Mouse (Mus musculus): ENCODE data around the gene Sec24a. TPM values are rescaled to one million over a fixed set of nuclear protein-coding genes. Genes with fewer than 3 reads are reported as not detected.
A peak's percentile ranks its signal among the peaks of the same experiment; 100 is the strongest.

The Sec24a gene
- polyA plus RNA-seq, 1 experiment from 2014 or later, result 7.0 TPM

DNA sequence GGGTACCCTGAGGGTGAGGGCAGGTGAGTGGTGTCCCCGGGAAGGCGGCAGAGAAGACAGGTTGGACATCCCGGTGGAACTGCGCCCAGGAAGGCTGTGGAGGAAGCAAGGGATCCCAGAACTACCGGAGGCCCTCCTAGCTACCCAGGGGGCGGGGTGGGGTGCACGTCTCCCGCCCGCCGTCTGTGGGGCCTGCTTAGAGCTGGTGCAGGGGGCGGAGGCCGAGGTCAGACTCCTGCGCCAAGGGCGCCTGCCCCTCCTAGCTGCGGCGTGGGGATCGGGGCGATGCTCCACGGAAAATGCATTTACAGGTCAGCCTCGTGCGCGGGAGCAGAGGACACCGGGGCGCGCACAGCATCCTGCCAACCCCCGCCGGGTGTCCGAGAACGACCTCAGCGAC, 113.2 kb downstream of the Sec24a start:
- DNase-seq (ENCODE audit: low spot score), result peak; percentile 34

DNA sequence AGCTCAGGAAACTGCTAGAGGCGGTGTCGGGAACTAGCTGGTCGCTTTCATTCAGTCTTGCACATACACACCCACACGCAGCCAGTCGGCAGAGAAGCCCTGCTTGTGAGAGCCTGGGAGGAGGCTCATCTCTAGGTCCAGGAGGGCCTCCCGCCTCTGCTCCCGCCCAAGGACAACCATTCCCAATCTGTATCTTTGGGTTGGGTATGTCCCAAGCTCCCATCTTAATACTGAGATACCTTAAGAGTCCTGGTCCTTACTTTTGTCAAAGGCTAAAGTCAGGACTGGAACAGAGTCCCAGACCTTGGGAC, 113.6 kb downstream of the Sec24a start:
- DNase-seq (ENCODE audit: low spot score), result peak; percentile 48

- DNase-seq (ENCODE audit: low spot score), result no peak
Observed at GRCm38 (mm10) chr11:51649111-51649888, 114.1 kb downstream of the Sec24a start.

GRCm38 (mm10) chr11:51648566-51648965, 114.9 kb downstream of the Sec24a start:
- no peak for DNase-seq (ENCODE audit: low spot score)

DNA sequence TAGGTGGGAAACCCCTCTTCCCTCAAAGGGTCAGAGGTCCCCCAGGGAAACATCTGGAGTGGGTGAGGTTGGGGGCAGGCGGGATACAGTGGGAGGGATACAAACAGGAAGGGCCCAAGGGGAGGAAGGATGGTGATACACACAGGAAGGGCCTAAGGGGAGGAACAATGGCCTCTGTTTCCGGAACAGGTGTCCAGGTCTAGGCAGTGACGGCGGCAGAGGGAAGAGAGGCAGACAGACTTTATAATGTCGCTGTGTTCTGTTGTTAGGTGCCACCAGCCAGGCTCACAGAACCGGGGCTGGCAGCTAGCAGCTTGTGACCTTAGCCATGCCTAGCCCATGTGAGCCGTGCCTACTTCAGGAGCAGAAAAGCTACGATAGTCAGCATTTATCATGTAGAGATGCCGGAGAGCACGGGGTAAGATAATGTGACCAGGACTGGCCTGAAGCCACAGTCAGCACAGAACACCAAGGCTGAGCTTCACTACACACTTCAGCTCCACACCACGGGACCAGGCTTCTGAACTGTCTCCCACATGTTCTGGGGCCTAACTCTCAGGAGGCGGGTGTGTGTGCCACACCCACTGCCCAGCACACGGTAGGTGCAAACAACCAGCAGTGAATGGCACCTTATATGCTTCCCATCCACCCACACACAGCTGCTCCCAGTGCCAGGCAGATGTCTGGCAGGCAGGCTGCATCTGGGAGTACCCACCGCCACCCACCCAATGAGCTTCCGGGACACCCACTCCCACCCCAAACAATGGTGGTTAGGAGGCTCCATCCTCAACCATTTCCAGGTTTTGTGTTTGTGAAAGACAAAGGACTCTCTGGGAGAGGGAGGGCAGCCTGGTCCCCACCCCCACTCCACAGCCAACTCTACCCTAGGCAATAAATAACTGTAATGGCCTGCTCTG, 116.4 kb downstream of the Sec24a start:
- DNase-seq (ENCODE audit: low spot score), result peak; percentile 52

DNA sequence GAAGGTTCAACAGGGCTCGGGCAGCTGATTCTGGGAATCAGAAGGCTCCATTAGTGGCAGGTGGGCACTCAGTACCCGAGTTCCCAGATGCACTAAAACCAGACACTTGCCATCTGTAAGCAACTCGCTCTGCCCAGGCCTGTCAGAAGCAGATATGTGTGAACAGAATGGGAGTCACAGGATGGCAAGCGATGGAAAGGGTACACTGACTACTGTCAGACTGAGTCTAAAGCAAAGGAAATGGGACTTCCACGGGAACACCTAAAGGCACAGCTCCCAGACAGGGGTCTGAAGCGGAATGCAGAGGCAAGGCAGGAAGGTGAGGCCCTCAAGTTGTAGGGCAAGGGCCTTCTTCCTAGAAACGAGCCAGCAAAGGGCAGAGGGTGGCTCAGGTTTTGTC, 117.2 kb downstream of the Sec24a start:
- DNase-seq (ENCODE audit: low spot score), result no peak

- DNase-seq (ENCODE audit: low spot score), result no peak
Observed at GRCm38 (mm10) chr11:51645293-51645692, 118.1 kb downstream of the Sec24a start.

- peak; percentile 94 for DNase-seq (ENCODE audit: low spot score)
Observed at GRCm38 (mm10) chr11:51644217-51644616, 119.2 kb downstream of the Sec24a start.

- peak; percentile 76 for DNase-seq (ENCODE audit: low spot score)
Observed at GRCm38 (mm10) chr11:51643761-51644160, 119.7 kb downstream of the Sec24a start.

- DNase-seq (ENCODE audit: low spot score), result no peak
Observed at GRCm38 (mm10) chr11:51643202-51643601, 120.2 kb downstream of the Sec24a start.

Other genes with a start within 250 kb of the Sec24a start
- gene Phykpl, start 178.9 kb downstream of the Sec24a start, polyA plus RNA-seq (2015; fragmentation: Nextera tagmentation; extraction: Ambion mirVana), result 13.0 and 15.0 TPM in 2 replicates
- gene Hnrnpab, start 156.8 kb downstream of the Sec24a start, polyA plus RNA-seq (2015; fragmentation: Nextera tagmentation; extraction: Ambion mirVana), result 505 and 542 TPM in 2 replicates
- 196 and 207 TPM in 2 replicates for gene Nhp2, start 143.9 kb downstream of the Sec24a start, polyA plus RNA-seq (2015; fragmentation: Nextera tagmentation; extraction: Ambion mirVana)
- 62.4 and 66.1 TPM in 2 replicates for gene Rmnd5b, start 127.7 kb downstream of the Sec24a start, polyA plus RNA-seq (2015; fragmentation: Nextera tagmentation; extraction: Ambion mirVana)
- gene N4bp3, start 112.8 kb downstream of the Sec24a start, polyA plus RNA-seq (2015; fragmentation: Nextera tagmentation; extraction: Ambion mirVana), result 22.8 and 26.5 TPM in 2 replicates
- 1.8 TPM in 2 replicates for gene D930048N14Rik, start 112.7 kb downstream of the Sec24a start, polyA plus RNA-seq (2015; fragmentation: Nextera tagmentation; extraction: Ambion mirVana)
- gene 0610009B22Rik, start 74.8 kb downstream of the Sec24a start, polyA plus RNA-seq (2015; fragmentation: Nextera tagmentation; extraction: Ambion mirVana), result 77.3 and 85.7 TPM in 2 replicates
- gene Sar1b, start 53 bp upstream of the Sec24a start, polyA plus RNA-seq (2015; fragmentation: Nextera tagmentation; extraction: Ambion mirVana), result 128 and 132 TPM in 2 replicates
- gene Jade2, start 94.0 kb upstream of the Sec24a start, polyA plus RNA-seq (2015; fragmentation: Nextera tagmentation; extraction: Ambion mirVana), result 6.8 TPM in 2 replicates
- gene Cdkn2aipnl, start 204.0 kb upstream of the Sec24a start, polyA plus RNA-seq (2015; fragmentation: Nextera tagmentation; extraction: Ambion mirVana), result 177 and 196 TPM in 2 replicates
- gene Ube2b, start 237.1 kb upstream of the Sec24a start, polyA plus RNA-seq (2015; fragmentation: Nextera tagmentation; extraction: Ambion mirVana), result 287 and 292 TPM in 2 replicates
- 9.5 and 12.2 TPM in 2 replicates for gene Cdkl3, start 240.6 kb upstream of the Sec24a start, polyA plus RNA-seq (2015; fragmentation: Nextera tagmentation; extraction: Ambion mirVana)

All from thymus, postnatal 0 days (tissue).